Mouse (Mus musculus): ENCODE data around the gene Adam10. TPM values are rescaled to one million over a fixed set of nuclear protein-coding genes. Genes with fewer than 3 reads are reported as not detected.

Adam10 gene
- polyA plus RNA-seq, 1 experiment from 2014 or later, result 81.4 TPM

GRCm38 (mm10) chr9:70657013-70657967 lies 21.5 kb upstream of the Adam10 start, which contains the start of gene Mindy2:
Gene Mindy2, minus strand, starts transcription at chr9:70657174.
- WGBS, result 2% methylated on average over 67 of the region's 67 CpGs
- 0 out of 2 replicates have a peak, but pooled peaks cover 4% of the 10 kb centered on the region for H3K4me1 ChIP-seq
- peak; percentile 96 for ATAC-seq (ENCODE audit: insufficient number of reproducible peaks, insufficient read depth, low FRiP score, low TSS enrichment)
- peak within 1 kb of the TSS; percentile 92 for H3K27ac ChIP-seq
- peak within 1 kb of the TSS; percentile 95 for H3K4me2 ChIP-seq (replicated peaks)
- no peaks in the 10 kb centered on the region for H3K9me3 ChIP-seq
- H3K36me3 ChIP-seq, result no peaks in the 10 kb centered on the region
- no peaks in the 10 kb centered on the region for H3K27me3 ChIP-seq
- peak within 1 kb of the TSS; percentile 86 for H3K4me3 ChIP-seq
- peak within 1 kb of the TSS; percentile 77 for H3K9ac ChIP-seq

GRCm38 (mm10) chr9:70658266-70658665 lies 20.5 kb upstream of the Adam10 start:
- 66% methylated on average over 2 of the region's 2 CpGs for WGBS

GRCm38 (mm10) chr9:70664847-70665246 lies 13.9 kb upstream of the Adam10 start:
- no peak for ATAC-seq (ENCODE audit: insufficient number of reproducible peaks, insufficient read depth, low FRiP score, low TSS enrichment)
- Histone ChIP-seq H3K9me3 (0 out of 2 replicates have a peak, but pooled peaks cover 2% of the 10 kb centered on the region), H3K4me3 (no peak overlapping the region), H3K27me3 (no peaks in the 10 kb centered on the region), H3K27ac (no peak overlapping the region), H3K9ac (no peak overlapping the region), H3K4me2 (replicated peaks) (no peak overlapping the region), H3K4me1 (no peaks in the 10 kb centered on the region), H3K36me3 (no peaks in the 10 kb centered on the region)
- 82% methylated on average over 4 of the region's 4 CpGs for WGBS

More at GRCm38 (mm10) chr9:70658266-70658665, 20.5 kb upstream of the Adam10 start:
- no peak overlapping the region for H3K4me2 ChIP-seq (replicated peaks)
- no peak overlapping the region for H3K27ac ChIP-seq
- no peaks in the 10 kb centered on the region for H3K9me3 ChIP-seq
- no peak overlapping the region for H3K9ac ChIP-seq
- no peak for ATAC-seq (ENCODE audit: insufficient number of reproducible peaks, insufficient read depth, low FRiP score, low TSS enrichment)
- H3K4me1 ChIP-seq, result 0 out of 2 replicates have a peak, but pooled peaks cover 4% of the 10 kb centered on the region
- no peaks in the 10 kb centered on the region for H3K27me3 ChIP-seq
- no peak overlapping the region for H3K4me3 ChIP-seq
- no peaks in the 10 kb centered on the region for H3K36me3 ChIP-seq

GRCm38 (mm10) chr9:70665372-70666145 lies 13.2 kb upstream of the Adam10 start:
- Histone ChIP-seq H3K4me2 (replicated peaks) (no peak overlapping the region), H3K36me3 (no peaks in the 10 kb centered on the region), H3K4me1 (no peaks in the 10 kb centered on the region), H3K9me3 (0 out of 2 replicates have a peak, but pooled peaks cover 2% of the 10 kb centered on the region), H3K27ac (no peak overlapping the region), H3K27me3 (no peaks in the 10 kb centered on the region), H3K9ac (no peak overlapping the region), H3K4me3 (no peak overlapping the region)
- no peak for ATAC-seq (ENCODE audit: insufficient number of reproducible peaks, insufficient read depth, low FRiP score, low TSS enrichment)
- WGBS, result 70% methylated on average over 16 of the region's 16 CpGs

GRCm38 (mm10) chr9:70666811-70667210 lies 12.0 kb upstream of the Adam10 start:
- Histone ChIP-seq H3K4me2 (replicated peaks) (no peak overlapping the region), H3K4me3 (no peak overlapping the region), H3K4me1 (no peaks in the 10 kb centered on the region), H3K27ac (no peak overlapping the region), H3K9ac (no peak overlapping the region), H3K9me3 (0 out of 2 replicates have a peak, but pooled peaks cover 2% of the 10 kb centered on the region), H3K36me3 (no peaks in the 10 kb centered on the region), H3K27me3 (no peaks in the 10 kb centered on the region)
- 72% methylated on average over 7 of the region's 7 CpGs for WGBS
- ATAC-seq (ENCODE audit: insufficient number of reproducible peaks, insufficient read depth, low FRiP score, low TSS enrichment), result no peak

- H3K9me3 ChIP-seq, result 0 out of 2 replicates have a peak, but pooled peaks cover 2% of the 10 kb centered on the region
- no peak overlapping the region for H3K27ac ChIP-seq
- no peaks in the 10 kb centered on the region; the same call in 1 of the 2 replicates for H3K4me1 ChIP-seq
- no peaks in the 10 kb centered on the region for H3K36me3 ChIP-seq
- no peak for ATAC-seq (ENCODE audit: insufficient number of reproducible peaks, insufficient read depth, low FRiP score, low TSS enrichment)
- no peak overlapping the region for H3K4me3 ChIP-seq
- no peaks in the 10 kb centered on the region for H3K27me3 ChIP-seq
- H3K4me2 ChIP-seq (replicated peaks), result no peak overlapping the region
- no peak overlapping the region for H3K9ac ChIP-seq
Observed at GRCm38 (mm10) chr9:70668048-70668447, 10.7 kb upstream of the Adam10 start.

GRCm38 (mm10) chr9:70669197-70669596 lies 9.6 kb upstream of the Adam10 start:
- Histone ChIP-seq H3K9me3 (0 out of 2 replicates have a peak, but pooled peaks cover 2% of the 10 kb centered on the region), H3K4me2 (replicated peaks) (no peak overlapping the region), H3K27me3 (no peaks in the 10 kb centered on the region), H3K9ac (no peak overlapping the region), H3K27ac (no peak overlapping the region), H3K4me3 (no peak overlapping the region), H3K36me3 (no peaks in the 10 kb centered on the region), H3K4me1 (no peaks in the 10 kb centered on the region; the same call in 1 of the 2 replicates)
- WGBS, result 53% methylated on average over 2 of the region's 2 CpGs
- no peak for ATAC-seq (ENCODE audit: insufficient number of reproducible peaks, insufficient read depth, low FRiP score, low TSS enrichment)

- Histone ChIP-seq H3K9me3 (0 out of 2 replicates have a peak, but pooled peaks cover 2% of the 10 kb centered on the region), H3K27me3 (no peaks in the 10 kb centered on the region), H3K27ac (no peak overlapping the region), H3K4me3 (no peak overlapping the region), H3K9ac (no peak overlapping the region), H3K4me2 (replicated peaks) (no peak overlapping the region), H3K36me3 (no peaks in the 10 kb centered on the region), H3K4me1 (no peaks in the 10 kb centered on the region; the same call in 1 of the 2 replicates)
- 87% methylated on average over 6 of the region's 6 CpGs for WGBS
- no peak for ATAC-seq (ENCODE audit: insufficient number of reproducible peaks, insufficient read depth, low FRiP score, low TSS enrichment)
Observed at GRCm38 (mm10) chr9:70670381-70670780, 8.4 kb upstream of the Adam10 start.

- WGBS, result 64% methylated on average over 6 of the region's 6 CpGs
- H3K9me3 ChIP-seq, result 0 out of 2 replicates have a peak, but pooled peaks cover 2% of the 10 kb centered on the region
- no peak overlapping the region for H3K27ac ChIP-seq
- H3K9ac ChIP-seq, result no peak overlapping the region
- H3K4me3 ChIP-seq, result no peak overlapping the region
- ATAC-seq (ENCODE audit: insufficient number of reproducible peaks, insufficient read depth, low FRiP score, low TSS enrichment), result no peak
- H3K4me2 ChIP-seq (replicated peaks), result no peak overlapping the region
- no peaks in the 10 kb centered on the region for H3K36me3 ChIP-seq
- H3K4me1 ChIP-seq, result no peaks in the 10 kb centered on the region; the same call in 1 of the 2 replicates
- no peaks in the 10 kb centered on the region for H3K27me3 ChIP-seq
Observed at GRCm38 (mm10) chr9:70671278-70671677, 7.5 kb upstream of the Adam10 start.

GRCm38 (mm10) chr9:70671772-70672579 lies 6.8 kb upstream of the Adam10 start:
- Histone ChIP-seq H3K36me3 (no peaks in the 10 kb centered on the region), H3K9ac (no peak overlapping the region), H3K27me3 (no peaks in the 10 kb centered on the region), H3K27ac (no peak overlapping the region), H3K9me3 (0 out of 2 replicates have a peak, but pooled peaks cover 2% of the 10 kb centered on the region), H3K4me2 (replicated peaks) (no peak overlapping the region), H3K4me3 (no peak overlapping the region), H3K4me1 (no peaks in the 10 kb centered on the region; the same call in 1 of the 2 replicates)
- ATAC-seq (ENCODE audit: insufficient number of reproducible peaks, insufficient read depth, low FRiP score, low TSS enrichment), result no peak
- 43% methylated on average over 10 of the region's 10 CpGs for WGBS

- Histone ChIP-seq H3K4me1 (no peaks in the 10 kb centered on the region; the same call in 1 of the 2 replicates), H3K27me3 (no peaks in the 10 kb centered on the region), H3K4me2 (replicated peaks) (no peak overlapping the region), H3K9ac (no peak overlapping the region), H3K27ac (no peak overlapping the region), H3K36me3 (no peaks in the 10 kb centered on the region), H3K9me3 (no peaks in the 10 kb centered on the region), H3K4me3 (no peak overlapping the region)
- 55% methylated on average over 4 of the region's 4 CpGs for WGBS
- no peak for ATAC-seq (ENCODE audit: insufficient number of reproducible peaks, insufficient read depth, low FRiP score, low TSS enrichment)
Observed at GRCm38 (mm10) chr9:70673656-70674055, 5.1 kb upstream of the Adam10 start.
